Mouse (Mus musculus): ENCODE measurements around the gene Gm498.

Gm498 gene

DNA sequence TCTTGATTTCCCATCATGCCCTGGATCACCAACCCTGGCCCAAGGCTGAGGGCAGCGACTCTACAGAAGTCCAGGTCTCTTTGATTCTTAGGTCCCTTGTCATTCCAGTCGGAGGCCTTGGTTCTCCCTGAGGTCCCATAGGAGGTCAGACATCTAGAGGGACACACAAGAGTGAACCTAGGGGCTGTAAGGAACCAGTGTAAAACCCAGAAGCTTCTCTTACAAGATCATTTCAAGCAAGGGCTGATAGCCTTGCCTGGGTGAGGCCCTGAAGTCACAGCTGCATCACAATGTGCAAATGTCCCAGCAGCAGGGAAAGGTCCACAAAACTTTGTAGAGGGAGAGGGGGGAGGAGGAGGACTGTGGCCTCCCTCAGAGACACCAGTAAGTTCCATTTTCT lies at the start of gene Gm498:
Gm498 (plus strand) TSS at position 301 of the 400 bp plus-strand sequence.
- no peak for DNase-seq

DNA sequence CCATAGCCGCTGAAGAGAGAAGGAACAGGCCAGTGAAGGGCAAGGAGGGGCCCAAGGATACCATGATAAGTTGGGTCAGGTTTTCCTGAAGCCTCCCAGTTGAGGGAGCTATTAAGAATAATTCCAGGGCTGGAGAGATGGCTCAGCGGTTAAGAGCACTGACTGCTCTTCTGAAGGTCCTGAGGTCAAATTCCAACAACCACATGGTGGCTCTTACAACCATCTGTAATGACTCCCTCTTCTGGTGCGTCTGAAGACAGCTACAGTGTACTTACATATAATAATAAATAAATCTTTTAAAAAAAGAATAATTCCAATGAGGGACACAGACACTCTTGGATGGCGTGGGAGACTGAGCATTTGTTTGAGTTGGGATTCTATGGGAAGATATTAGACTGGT lies 47.4 kb upstream of the Gm498 start:
- DNase-seq = no peak

DNA sequence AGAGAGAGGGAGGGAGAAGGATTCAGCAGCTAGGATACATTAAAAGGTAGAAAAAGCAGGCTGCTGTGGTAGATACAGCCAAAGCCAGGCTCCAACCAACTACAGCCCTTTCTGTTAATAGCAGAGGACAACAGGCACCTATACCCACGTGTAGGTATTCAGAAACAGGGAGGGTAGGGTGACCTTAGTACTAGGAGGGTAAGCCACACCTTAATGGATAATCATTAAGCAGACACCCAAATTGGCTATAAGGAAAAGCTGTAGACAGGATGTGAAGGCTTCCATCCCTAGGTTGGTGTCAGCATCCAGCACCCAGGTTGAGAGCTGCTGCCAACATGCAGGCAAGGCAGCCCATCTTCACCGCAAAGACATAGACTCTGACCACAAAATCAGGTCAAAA lies 45.4 kb upstream of the Gm498 start:
- no peak for DNase-seq

DNA sequence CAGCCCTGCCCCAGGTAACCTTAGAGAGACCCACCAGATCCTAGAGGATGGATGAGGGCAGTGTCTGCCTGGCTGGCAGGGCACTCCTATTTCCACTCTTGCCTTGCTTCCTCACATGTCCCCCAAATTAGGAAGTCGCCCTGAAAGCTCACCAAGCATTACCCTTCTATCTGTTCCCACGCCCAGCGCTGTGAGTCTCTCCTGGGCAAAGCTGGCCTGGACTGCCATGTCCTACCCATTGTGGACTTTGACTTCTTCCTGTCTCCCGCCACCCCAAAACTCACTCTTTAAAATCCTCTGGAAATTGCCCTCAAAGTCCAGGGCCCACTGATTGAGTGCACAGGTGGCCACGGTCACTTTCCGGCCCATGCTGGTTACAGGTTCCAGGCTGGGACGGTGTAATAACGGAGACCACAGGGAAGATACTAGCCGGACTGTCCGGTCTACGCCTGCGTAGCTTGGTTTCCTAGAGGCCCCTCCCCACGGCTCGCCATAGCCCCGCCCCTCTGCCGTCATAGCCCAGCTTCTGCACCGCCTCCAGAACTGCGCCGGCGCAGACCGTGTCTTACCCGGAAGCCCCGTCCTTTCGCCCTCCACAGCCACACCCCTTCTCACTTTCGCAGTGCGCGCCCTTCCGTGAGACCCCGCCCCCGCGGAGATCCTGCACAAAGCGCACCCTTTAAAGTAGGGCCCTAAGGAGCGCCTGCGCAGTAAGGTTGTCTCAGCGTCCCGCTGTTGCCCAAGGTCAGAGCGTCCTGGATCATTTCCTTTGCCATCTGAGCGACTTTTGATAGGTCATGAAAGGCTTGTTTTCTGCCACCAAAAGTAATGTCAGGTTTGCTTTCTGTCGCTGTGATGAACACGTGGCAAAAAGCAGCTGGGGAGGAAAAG lies 44.0 kb upstream of the Gm498 start, which contains the start of the genes Nadsyn1 and Dhcr7:
Nadsyn1 (minus strand) TSS at position 475 of the 891 bp plus-strand sequence.
Dhcr7 (plus strand) TSS at position 771 of the 891 bp plus-strand sequence.
- DNase-seq = peak; percentile 99

DNA sequence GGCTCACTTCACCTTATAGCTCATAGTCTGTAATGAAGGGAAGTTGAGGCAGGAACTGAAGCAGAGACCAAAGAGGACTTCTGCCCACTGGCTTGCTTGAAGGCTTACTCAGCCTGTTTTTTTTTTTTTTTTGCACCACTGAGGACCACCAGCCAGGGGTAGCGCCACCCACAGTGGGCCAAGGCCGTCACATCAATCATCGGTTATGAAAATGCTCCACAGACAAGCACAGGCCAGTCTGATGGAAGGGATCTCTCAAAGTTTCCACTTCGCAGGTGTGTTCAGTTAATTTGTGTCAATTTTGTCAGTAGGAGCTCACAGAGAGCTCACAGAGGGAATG lies 43.4 kb upstream of the Gm498 start:
- no peak for DNase-seq

DNA sequence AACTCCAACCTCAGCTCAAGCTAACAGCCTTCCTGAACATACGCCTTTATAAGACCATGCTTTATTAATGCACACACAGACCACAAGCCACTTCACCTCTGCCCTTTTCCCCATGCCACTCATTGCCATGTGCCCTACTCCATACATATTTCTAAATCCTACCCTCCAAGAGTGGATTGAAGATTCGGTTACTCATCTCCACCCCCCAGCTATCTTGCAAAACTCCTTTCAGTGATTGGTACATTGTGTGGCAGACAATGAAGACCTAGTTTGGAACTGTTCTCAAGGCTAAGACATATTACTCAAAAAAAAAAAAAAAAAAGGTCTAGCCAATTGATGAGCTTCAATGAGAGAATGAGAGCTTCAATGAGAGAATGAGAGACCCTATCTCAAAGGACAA lies 39.7 kb upstream of the Gm498 start:
- no peak for DNase-seq

DNA sequence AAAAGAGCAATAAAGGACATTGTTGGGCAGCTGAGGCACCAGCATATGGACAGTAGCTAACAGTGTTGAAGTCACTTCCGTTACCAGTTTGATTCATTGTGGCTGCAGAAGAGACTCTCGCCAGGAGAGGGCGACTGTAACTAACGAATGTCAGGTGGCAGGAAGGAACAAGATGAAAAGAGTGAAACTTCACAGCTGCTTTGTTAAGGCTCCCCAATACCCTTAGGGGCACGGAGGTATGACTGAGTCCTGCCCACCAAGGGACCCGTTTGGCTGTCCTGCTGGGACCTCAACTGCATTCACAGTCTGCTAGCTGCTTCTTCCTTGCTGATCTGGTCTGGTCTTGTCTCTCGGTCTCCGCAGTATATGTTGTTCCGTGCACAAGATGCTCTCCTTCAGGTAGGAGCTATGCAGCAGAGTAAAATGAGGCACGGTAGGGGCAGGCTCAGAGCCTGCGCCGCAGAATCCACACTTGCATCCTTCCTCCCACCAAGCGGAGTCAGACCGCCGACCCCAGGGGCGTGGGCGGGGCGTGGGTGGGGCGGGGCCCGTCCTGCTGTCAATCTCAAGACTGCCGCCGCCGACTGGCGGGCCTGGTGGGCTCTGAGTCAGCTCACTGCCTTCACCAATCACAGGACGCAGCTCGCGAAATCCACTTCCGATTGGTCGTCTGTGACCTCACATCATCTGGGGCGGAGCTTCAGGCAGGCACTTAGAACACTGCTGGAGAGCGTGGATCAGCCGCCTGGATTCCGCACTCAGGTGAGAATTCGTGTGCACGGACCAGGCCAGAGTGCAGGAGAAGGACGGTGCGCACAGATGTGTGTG lies 36.9 kb upstream of the Gm498 start:
- peak; percentile 95 for DNase-seq

DNA sequence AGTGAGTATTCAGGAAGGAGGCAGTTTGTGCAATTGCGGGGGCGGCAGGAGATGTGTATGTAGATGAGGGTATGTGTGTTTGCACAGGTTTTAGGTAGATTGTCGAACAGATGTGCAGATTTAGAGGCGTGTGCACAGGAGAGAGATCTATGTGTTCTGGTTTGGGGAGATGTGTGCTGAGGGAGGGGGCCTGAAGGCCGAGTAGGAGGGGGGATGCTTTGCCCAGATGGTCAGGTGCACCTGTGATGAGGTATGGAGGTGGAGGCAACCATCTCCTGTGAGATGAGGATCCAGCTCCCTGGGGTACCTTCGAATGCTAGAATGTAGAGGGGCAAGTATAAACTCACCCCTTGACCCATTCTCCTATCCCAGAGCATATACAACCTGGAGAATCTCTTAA lies 36.2 kb upstream of the Gm498 start:
- peak; percentile 34 to 44 for DNase-seq

DNA sequence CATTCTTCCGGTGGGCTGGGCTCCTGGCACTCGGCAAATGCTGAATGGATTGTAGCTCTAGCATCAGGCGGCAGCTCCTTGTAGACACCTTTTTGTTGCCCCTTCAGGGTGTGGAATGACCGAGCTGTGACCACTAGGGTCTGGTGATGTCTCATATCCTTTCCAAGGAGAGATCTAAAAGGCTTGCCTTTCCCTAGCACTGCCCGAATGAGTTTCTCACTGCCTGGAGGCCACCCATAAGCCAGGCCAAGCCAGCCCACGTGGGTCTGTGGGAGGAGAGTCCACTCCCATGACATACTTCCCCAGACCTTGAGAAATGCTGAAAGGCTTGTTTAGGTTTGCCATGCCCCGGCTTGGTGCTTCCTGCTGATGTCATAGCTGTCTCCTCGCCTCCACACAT lies 34.4 kb upstream of the Gm498 start:
- DNase-seq = no peak

DNA sequence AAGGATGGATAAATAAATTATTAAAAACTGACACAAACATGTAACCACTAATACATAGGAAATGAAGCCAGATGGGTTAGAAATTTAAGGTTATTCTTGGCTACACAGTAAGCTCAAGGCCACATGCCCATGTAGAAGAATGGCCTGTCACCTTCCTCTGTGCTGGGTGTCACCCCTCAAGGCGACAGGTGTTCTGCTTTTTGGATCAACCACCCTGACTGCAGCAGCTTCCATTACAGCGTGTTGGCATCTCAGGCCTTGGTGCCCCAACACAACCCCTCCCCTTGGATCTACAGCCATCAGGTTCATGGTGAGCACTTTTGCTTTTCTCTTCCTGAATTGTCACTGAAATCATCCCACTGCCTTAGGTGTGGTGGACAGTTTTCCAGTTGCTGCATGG lies 34.0 kb upstream of the Gm498 start:
- DNase-seq = no peak

DNA sequence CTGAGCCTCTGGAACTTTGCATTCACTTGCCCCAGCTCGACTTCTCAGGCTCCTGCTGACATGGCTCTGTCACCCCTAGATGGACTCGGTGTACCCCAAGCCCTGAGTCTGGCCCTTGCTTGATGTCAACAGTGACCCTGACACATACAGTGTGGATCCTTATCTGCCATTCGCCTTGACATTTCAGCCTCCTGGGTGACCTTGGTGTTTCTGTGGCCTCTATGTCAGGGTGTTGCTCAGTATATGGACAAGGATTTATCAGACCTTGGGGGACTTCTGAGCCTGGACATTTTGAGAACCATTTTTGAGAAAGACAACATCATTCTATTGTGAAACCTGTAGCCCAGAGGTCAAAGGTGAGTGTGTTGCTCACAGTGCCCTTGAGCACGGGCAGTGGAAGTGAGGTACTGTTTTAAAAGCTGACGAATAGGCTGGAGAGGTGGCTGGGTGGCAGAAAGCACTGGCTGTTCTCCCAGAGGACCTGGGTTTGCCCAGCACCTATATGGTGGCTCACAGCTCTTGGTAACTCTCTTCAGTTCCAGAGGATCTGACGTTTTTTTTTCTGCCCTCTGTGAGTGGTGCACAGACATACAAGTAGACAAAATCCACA lies 33.0 kb upstream of the Gm498 start:
- no peak for DNase-seq

DNA sequence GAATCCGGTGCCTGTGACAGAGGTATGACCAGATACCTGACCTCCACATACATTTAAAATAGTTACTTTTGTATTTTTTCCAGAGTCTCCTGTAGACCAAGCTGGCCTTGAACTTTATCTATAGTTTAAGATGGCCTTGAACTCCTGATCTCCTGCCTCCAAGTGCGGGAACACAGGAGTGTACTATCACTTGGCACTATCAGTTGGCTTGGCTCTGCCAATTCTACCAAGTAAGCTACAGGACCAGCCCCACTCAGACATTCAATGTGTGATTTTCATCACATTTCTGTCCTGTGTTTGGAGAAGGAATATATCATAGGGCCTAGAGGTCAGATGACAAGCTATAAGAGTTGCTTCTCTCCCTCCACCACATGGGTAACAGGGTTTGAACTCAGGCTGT lies 32.3 kb upstream of the Gm498 start:
- DNase-seq = no peak

DNA sequence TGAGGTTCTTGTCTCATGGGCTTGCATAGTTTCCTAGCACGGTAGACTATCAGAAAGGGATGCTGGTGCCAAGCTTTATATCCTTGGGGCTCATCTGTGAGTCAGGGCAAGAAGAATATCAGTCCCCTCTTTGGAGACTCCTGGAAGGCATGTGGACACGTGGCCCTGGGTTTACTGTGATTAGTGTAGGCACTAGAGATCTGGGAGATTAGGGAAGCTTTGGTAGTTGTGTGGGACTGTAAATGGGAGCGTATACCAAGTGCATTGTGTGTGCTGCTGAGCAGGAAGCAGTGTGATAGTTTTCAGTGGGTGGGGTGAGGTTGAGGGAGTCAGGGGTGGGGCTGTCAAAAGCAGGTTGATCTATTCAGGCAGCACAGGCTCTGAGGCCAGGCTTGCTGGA lies 31.7 kb upstream of the Gm498 start:
- DNase-seq = no peak

DNA sequence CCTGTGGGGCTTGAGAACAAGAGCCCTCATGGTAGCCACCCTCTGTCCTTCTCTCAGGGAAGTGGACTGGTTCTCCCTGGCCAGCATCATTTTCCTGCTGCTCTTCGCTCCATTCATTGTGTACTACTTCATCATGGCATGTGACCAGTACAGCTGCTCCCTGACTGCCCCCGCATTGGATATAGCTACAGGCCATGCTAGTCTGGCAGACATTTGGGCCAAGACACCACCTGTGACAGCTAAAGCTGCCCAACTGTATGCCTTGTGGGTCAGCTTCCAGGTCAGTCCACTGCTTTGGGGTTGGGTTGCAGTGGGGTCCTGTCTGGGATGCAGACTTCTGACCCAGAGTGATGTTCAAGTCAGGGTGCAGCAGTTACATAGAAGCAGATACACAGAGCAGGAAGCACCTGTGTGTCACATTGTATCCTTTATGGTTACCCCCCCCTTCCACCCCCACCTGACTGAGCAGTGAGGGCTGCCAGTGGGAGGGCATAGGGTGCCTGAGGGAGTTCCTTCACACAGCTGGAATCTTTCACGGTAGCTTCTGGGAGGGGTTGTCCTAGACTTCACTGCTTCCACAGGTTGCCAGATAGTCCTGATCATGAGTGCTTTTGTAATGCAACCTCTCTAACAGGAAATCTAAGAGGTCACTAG lies 28.8 kb upstream of the Gm498 start:
- no peak for DNase-seq

DNA sequence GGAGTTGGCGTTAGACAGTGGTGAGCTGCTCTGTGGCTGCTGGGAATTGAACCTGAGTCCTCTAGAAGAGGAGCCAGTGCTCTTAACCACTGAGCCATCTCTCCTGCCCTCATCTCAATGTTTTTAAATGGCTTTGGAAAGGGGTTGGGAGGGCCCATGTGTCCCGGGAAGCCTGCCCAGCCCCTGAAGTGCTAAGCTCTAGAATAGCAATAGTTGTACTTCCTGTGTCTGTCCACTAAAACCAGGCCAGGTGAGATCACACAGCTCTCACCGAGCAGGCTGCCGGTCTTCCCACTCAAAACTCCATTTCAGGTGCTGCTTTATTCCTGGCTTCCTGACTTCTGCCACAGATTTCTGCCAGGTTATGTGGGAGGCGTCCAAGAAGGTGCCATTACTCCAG lies 26.5 kb upstream of the Gm498 start:
- DNase-seq = peak in 1 of 2 experiments; percentile 38

DNA sequence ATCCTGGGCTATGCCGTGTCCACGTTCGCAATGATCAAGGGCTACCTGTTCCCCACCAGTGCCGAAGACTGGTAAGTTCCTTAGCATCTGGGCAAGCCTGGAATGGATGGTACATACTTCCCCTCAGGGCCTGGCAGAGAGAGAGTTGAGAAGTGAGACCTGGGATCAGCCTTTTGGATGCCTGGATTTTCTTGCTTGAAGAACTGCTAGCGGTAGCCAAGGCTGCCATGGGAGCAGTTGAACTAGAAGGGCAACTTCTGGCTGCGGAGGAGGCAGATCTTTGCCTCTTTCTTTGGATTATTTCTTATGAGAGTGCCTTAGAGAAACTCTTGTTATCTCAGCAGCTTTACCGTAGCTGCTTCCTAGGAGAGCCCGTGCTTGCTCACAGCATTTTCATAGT lies 25.3 kb upstream of the Gm498 start:
- no peak for DNase-seq

DNA sequence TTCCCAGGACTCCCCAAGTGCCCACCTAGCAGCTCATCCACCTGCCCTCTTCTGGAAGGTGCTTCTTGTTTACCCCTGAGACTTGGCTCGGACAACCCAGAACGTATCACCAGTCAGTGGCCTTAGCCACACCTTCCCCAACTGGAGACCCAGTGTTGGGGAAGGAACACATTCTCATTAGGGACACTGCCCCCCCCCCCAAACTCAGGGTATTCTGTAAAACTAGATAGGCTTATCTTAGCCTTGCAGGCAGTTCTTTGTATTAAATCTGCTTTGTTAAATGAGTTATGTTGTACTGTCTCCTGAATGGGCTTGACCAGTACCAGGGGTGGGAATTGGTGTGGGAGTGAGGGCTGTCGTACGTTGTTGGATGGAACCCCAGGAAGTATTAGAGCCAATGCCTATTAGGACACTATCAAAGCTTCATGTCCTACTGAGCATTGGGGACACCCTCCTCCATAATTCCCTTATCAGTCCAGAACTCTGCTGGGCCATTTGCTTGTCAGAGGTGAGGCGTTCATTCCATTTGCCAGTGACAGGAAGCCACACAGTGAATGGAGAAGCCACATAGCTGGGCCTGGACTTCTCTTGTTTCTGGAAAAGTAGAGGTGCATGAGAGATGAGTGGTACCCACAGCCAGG lies 18.4 kb upstream of the Gm498 start:
- DNase-seq = no peak

DNA sequence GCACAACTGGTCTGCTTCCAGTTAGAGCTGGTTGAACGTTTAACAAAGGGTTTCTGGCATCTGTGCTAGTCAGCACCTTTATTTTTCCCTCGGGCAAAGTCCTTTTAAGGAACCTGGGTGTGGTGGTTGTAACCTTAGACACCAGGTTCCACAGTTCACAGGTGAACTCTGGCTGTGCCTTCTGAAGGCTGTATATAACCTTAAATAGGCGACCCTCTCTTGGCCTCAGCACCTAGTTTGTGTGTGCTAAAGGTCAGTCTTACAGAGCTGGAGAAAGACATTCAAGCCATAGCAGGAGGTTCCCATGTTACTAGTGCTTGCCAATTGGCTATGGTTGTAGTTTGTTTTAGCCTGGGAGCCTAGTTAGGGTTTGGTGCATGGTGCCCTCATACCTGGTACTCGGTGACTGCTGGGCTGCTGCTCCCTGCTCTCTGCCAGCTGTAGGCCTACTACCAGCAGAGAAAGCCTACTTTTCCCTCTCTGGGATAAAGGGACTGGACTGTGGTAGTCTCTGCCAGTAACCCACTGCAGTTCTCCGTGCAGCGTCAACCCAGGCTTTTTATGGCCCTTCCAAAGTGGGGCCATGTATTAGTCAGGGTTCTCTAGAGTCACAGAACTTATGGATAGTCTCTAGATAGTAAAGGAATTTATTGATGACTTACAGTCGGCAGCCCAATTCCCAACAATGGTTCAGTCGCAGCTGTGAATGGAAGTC lies 17.7 kb upstream of the Gm498 start:
- no peak for DNase-seq

DNA sequence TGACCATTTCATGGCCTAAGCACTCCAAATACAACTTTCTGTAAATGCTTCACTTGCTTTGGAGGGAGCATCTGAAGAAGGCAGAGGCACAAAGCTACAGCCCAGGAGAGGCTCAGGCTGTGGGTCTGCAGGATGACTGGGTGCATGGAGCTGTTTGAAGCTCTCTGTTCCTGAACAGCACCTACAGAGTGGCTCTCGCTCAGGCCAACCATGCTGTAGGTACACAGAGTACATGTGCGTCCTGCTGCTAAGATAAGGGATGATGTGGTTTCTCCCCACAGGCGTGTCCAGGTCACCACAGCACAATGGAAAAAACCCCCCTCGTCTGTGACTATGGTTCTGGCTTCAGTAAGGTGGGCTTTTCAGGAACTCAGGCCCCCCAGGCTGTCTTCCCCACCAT lies 2.2 kb downstream of the Gm498 start:
- no peak for DNase-seq

DNA sequence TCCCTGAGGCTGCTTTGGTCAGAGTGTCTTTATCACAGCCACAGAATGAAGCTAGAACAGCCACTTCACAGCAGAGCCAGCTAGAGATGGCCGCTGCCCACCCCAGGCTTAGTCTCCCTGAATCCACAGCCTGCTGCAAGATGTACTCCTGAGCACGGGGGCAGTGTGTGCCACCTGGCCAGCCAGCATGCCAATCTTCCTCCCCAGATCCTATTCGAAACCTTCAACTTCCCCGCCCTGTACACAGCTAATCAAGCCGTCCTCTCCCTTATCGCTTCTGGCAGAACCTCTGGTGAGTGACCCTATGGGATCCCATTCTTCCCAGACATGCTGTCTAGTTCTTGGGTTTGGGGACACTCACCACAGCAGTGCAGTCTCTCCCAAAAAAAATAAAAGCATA lies 17.1 kb downstream of the Gm498 start:
- DNase-seq = no peak

DNA sequence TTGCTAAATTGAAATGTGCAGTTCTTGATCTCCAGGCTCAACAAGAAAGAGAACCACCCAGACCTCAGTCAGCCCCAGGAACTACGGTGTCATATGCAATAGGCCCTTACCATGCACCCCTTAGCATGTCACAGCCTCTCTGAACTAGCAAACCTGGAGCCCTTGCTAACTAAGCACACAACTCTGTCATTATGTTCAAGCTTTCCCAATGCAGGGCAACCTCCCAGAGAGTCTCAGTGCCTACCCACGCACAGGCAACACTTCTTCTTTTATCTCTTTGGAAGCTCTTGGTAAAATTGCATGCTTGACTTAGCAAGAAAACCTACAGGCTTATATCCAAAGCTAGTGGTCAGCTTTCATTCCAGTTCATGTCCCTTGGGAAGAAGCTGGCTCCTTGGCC lies 24.5 kb downstream of the Gm498 start:
- no peak for DNase-seq

DNA sequence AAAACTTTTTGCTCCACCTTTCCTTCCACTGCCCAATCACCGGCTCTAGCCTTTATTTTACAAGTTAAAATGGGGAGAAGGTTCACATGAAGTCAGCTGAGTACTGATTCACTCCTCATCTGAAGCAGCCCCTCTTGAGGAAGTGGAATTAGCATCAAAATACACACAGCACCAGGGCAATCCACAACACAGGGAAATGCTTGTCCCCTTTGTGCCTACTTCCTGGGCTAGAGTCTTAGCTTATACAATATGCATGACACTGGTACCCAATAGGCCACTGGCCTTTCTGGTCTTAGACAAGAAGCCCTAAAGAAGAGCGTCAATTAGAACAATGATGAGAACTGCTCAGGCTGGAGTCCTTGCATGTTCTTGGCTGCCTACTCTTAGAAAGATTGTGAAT lies 25.7 kb downstream of the Gm498 start:
- DNase-seq = no peak
